Mouse (Mus musculus): ENCODE data around the gene Tctn1.

DNA sequence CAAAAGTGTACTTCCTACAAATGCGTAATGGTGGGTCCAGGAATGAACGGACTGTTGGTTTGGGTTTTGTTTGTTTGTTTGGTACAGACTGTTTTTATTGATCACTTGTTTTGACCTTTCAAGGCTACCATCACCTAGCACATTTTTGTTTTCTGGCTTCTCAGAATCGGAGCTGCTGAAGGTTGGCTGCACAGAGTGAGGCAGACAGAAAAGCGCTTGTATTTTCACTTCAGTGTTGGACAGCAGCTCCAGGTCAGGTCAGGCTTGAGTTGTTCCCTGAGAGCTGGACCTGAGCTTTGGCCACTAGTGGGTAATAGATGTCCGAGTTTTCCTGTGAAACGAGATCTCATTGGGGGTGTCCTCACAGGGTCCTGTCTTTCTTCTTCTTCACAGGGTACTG is 28.9 kb upstream of the Tctn1 start:
- TF ChIP-seq CTCF (IDR thresholded peaks at IDR 0.05; ENCODE audit: extremely low read depth, insufficient read depth, low read length) (no peak), POLR2A (IDR thresholded peaks at IDR 0.05; ENCODE audit: extremely low read depth, insufficient read depth, low read length) (no peak)
